19 mouse cellular contexts compared by ENCODE assay signal in the genomic region with DNA sequence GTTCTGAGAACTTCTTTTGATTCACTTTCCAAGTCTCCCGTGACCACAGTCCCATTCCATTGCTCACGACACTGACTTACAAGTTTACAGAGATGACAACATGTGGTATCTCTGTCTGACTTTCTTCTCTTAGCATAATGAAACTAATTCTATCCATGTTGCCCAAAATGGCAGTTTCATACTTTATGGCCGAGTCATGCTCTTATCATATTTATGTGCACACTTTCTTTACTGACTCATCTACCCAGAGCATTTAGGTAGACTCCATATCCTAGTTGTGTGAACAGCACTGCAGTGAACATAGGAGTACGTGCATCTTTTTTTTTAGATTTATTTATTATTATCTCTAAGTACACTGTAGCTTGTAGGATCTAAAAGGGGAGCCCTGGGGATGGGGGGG.
"Had no signal": no experiment of that assay in that cellular context is flagged by ENCODE, and none has a peak within 500 bp of the region (broad histone marks: within the 10 kb centered on the region; RNA-seq: fewer than 3 reads in every experiment).

No protein-coding gene starts in this region.

- ATAC-seq: intestine, embryonic 16.5 days had no signal

- H3K27ac ChIP-seq: limb, embryonic 12.5 days; limb, embryonic 15.5 days; liver, embryonic 14.5 days; lung, embryonic 15.5 days; macrophage; stomach, postnatal 0 days had no signal

- H3K9ac ChIP-seq: limb, embryonic 12.5 days; limb, embryonic 15.5 days; liver, embryonic 14.5 days; lung, embryonic 15.5 days had no signal

- H3K4me2 ChIP-seq: limb, embryonic 12.5 days; limb, embryonic 15.5 days; lung, embryonic 15.5 days; midbrain, embryonic 11.5 days had no signal

- H3K36me3 ChIP-seq: lung, embryonic 15.5 days had no signal

- H3K4me1 ChIP-seq: limb, embryonic 12.5 days; limb, embryonic 15.5 days; lung, embryonic 15.5 days had no signal

- DNase-seq: kidney, adult 18-20 months; kidney, adult 9 months; kidney, postnatal 14 days; kidney, postnatal 4 days; left cerebral cortex, postnatal 4 days; lung, adult 18-20 months; midbrain, embryonic 14.5 days; thymus, adult 2 months; thymus, postnatal 14 days; thymus, postnatal 4 days had no signal

- H3K9me3 ChIP-seq: limb, embryonic 12.5 days; limb, embryonic 15.5 days; lung, embryonic 15.5 days; megakaryocyte, embryonic 14.5 days had no signal

- H3K4me3 ChIP-seq: limb, embryonic 12.5 days; limb, embryonic 15.5 days; lung, embryonic 15.5 days; megakaryocyte, embryonic 14.5 days had no signal

- H3K27me3 ChIP-seq: limb, embryonic 12.5 days; limb, embryonic 15.5 days; lung, embryonic 15.5 days; megakaryocyte, embryonic 14.5 days had no signal
